27 mouse cellular contexts compared by ENCODE assay signal in the genomic region with DNA sequence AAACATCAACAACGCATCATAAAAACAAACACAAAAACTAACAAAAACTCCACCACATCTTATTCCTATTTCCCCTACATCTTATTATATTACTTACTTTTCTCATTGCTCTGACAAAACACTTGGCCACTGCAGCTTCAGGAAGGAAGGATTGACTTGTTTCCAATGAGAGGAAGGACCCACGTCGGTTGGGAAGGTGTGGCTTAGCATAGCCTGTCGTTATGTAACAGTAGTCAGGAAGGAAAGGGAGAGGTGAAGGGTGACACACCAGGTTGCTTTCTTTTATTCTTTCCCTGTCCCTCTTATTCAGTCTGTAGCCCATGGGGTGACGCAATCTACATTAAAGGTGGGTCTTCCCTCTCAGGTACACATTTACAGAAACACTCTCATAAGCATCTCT.
DNase-seq lines count a peak whose midpoint lies in the region; ATAC-seq and TF ChIP-seq lines count a peak whose summit lies in the region.
"Had no signal": no experiment of that assay in that cellular context is flagged by ENCODE, and none has a peak within 500 bp of the region (broad histone marks: within the 10 kb centered on the region; RNA-seq: fewer than 3 reads in every experiment).

No protein-coding gene starts in this region.

- DNase-seq in kidney, adult 2 months = peak; percentile 19
- DNase-seq in lung, postnatal 36 days = peak; percentile 28
- DNase-seq in lung, postnatal 14 days = no peak
- DNase-seq in midbrain, embryonic 11.5 days (ENCODE audit: low spot score, missing footprints) = no peak
- DNase-seq: adrenal gland, adult 8-10 months; adrenal gland, postnatal 25 days; cerebellum, adult 11-12 months; cerebellum, adult 8-10 months; cerebellum, postnatal 10 days; cerebellum, postnatal 36 days; embryo, embryonic 11 days; gastrocnemius, adult 2 months; gastrocnemius, postnatal 14 days; heart, adult 18-20 months; heart, postnatal 10 days; heart, postnatal 36 days had no signal

- no peaks in the 10 kb centered on the region for H3K9me3 ChIP-seq in kidney, embryonic 14.5 days (ENCODE audit: control insufficient read depth, low read length)
- no peaks in the 10 kb centered on the region for H3K9me3 ChIP-seq in midbrain, embryonic 11.5 days (ENCODE audit: control insufficient read depth, low read length)
- H3K9me3 ChIP-seq: forebrain, embryonic 10.5 days; forebrain, embryonic 13.5 days; heart, embryonic 12.5 days; heart, embryonic 15.5 days; hindbrain, embryonic 10.5 days; hindbrain, embryonic 13.5 days had no signal

- no peak overlapping the region for H3K4me2 ChIP-seq in kidney, embryonic 14.5 days (replicated peaks; ENCODE audit: low read depth, low read length)
- no peak overlapping the region for H3K4me2 ChIP-seq in midbrain, embryonic 11.5 days
- H3K4me2 ChIP-seq: forebrain, embryonic 13.5 days; heart, embryonic 12.5 days; heart, embryonic 15.5 days; hindbrain, embryonic 13.5 days had no signal

- H3K4me3 ChIP-seq in kidney, adult 2 months (ENCODE audit: insufficient read depth, low read depth, low read length) = no peak overlapping the region
- no peak overlapping the region for H3K4me3 ChIP-seq in kidney, embryonic 14.5 days (ENCODE audit: low read length)
- H3K4me3 ChIP-seq in midbrain, embryonic 11.5 days (ENCODE audit: low read depth, low read length) = no peak overlapping the region
- H3K4me3 ChIP-seq: forebrain, embryonic 10.5 days; forebrain, embryonic 13.5 days; gastrocnemius, adult 2 months; heart, embryonic 12.5 days; heart, embryonic 15.5 days; hindbrain, embryonic 10.5 days; hindbrain, embryonic 13.5 days had no signal

- 57% methylated on average over 5 of the region's 5 CpGs for WGBS in kidney, adult 2 months
- WGBS in kidney, embryonic 14.5 days = 69% methylated on average over 5 of the region's 5 CpGs
- WGBS in midbrain, embryonic 11.5 days = 82% methylated on average over 5 of the region's 5 CpGs

- H3K27me3 ChIP-seq in kidney, adult 2 months (replicated peaks; ENCODE audit: control insufficient read depth, insufficient read depth, low read length) = peaks cover 1% of the 10 kb centered on the region; the same call in 1 of the 2 replicates
- H3K27me3 ChIP-seq in kidney, embryonic 14.5 days (ENCODE audit: control insufficient read depth, insufficient read depth, low read length) = no peaks in the 10 kb centered on the region
- no peaks in the 10 kb centered on the region for H3K27me3 ChIP-seq in midbrain, embryonic 11.5 days (ENCODE audit: control insufficient read depth, insufficient read depth, low read length)
- H3K27me3 ChIP-seq: forebrain, embryonic 13.5 days; heart, embryonic 12.5 days; heart, embryonic 15.5 days; hindbrain, embryonic 13.5 days had no signal

- ATAC-seq in kidney, embryonic 14.5 days (ENCODE audit: low FRiP score, low TSS enrichment) = no peak
- ATAC-seq in megakaryocyte progenitor cell, adult 5-6 weeks (replicated peaks; ENCODE audit: poor library complexity) = peak; percentile 57; the same call in 1 of the 2 replicates
- ATAC-seq in midbrain, embryonic 11.5 days (ENCODE audit: low FRiP score) = no peak
- ATAC-seq: CD4-positive, CD25-positive, alpha-beta regulatory T cell, adult 4 months; forebrain, embryonic 13.5 days; forebrain, embryonic 16.5 days; hindbrain, embryonic 16.5 days had no signal

- no peak for TF ChIP-seq POLR2A in kidney, adult 2 months (IDR thresholded peaks at IDR 0.05; ENCODE audit: low read depth, low read length)

- H3K4me1 ChIP-seq in kidney, adult 2 months (ENCODE audit: control insufficient read depth, insufficient read depth, low read length) = no peaks in the 10 kb centered on the region
- peaks cover 16% of the 10 kb centered on the region for H3K4me1 ChIP-seq in kidney, embryonic 14.5 days (ENCODE audit: control insufficient read depth, insufficient read depth, low read length)
- H3K4me1 ChIP-seq in midbrain, embryonic 11.5 days (ENCODE audit: control insufficient read depth, insufficient read depth, low read length) = peaks cover 4% of the 10 kb centered on the region; the same call in 1 of the 2 replicates

- no peak for TF ChIP-seq CTCF in kidney, adult 2 months (conservative IDR thresholded peaks at IDR 0.05; ENCODE audit: insufficient read depth, insufficient read length, low read depth, low read length)

- no peak overlapping the region for H3K27ac ChIP-seq in kidney, adult 2 months (ENCODE audit: insufficient read depth, low read depth, low read length)
- no peak overlapping the region for H3K27ac ChIP-seq in kidney, embryonic 14.5 days (ENCODE audit: low read depth, low read length)
- H3K27ac ChIP-seq in midbrain, embryonic 11.5 days (ENCODE audit: low read depth, low read length) = no peak overlapping the region
- H3K27ac ChIP-seq: forebrain, embryonic 13.5 days; heart, embryonic 15.5 days; hindbrain, embryonic 13.5 days had no signal

- H3K9ac ChIP-seq in kidney, embryonic 14.5 days (ENCODE audit: low read depth, low read length) = no peak overlapping the region
- no peak overlapping the region for H3K9ac ChIP-seq in midbrain, embryonic 11.5 days (ENCODE audit: low read length)
- H3K9ac ChIP-seq: forebrain, embryonic 13.5 days; heart, embryonic 12.5 days; heart, embryonic 15.5 days; hindbrain, embryonic 13.5 days had no signal

- no peaks in the 10 kb centered on the region for H3K36me3 ChIP-seq in kidney, adult 2 months (ENCODE audit: control insufficient read depth, insufficient read depth, low read length)
- H3K36me3 ChIP-seq in kidney, embryonic 14.5 days (ENCODE audit: control insufficient read depth, insufficient read depth, low read length) = no peaks in the 10 kb centered on the region
- no peaks in the 10 kb centered on the region for H3K36me3 ChIP-seq in midbrain, embryonic 11.5 days (ENCODE audit: control insufficient read depth, insufficient read depth, low read length)
- H3K36me3 ChIP-seq: forebrain, embryonic 10.5 days; heart, embryonic 12.5 days; heart, embryonic 15.5 days; hindbrain, embryonic 10.5 days; hindbrain, embryonic 13.5 days had no signal

Comparison
In these comparisons a context has a peak if more than half of its experiments do, and no peak if none do; other contexts are left out.
1. DNase-seq: peak in kidney, adult 2 months (single experiment) and lung, postnatal 36 days (single experiment); none in lung, postnatal 14 days (single experiment) and midbrain, embryonic 11.5 days (single experiment).